Mouse (Mus musculus) neural tube, embryonic 12.5 days (tissue): ENCODE measurements around the gene Wdr54. TPM values are rescaled to one million over a fixed set of nuclear protein-coding genes. Genes with fewer than 3 reads are reported as not detected.

Source experiments
- ATAC-seq: fragments of 200-750 bp; cut with Nextera tagmentation; 2 replicates; pipeline ENCODE4 v1.8.0; 2017; ENCODE audit warnings: low read depth, mild to moderate bottlenecking, moderate TSS enrichment, moderate library complexity; ENCODE audit not compliant: low FRiP score
- H3K27ac ChIP-seq: fragments of 300-500 bp; sonication (generic); 2 replicates; pipeline ENCODE4 v1.5.1; 2016
- H3K27me3 ChIP-seq: fragments of 300-500 bp; sonication (generic); replicated peaks from 2 replicates; pipeline ENCODE4 v1.6.1; 2016; ENCODE audit warnings: mild to moderate bottlenecking
- H3K36me3 ChIP-seq: fragments of 300-500 bp; sonication (generic); 2 replicates; pipeline ENCODE4 v1.6.1; 2016; ENCODE audit warnings: mild to moderate bottlenecking
- H3K4me1 ChIP-seq: fragments of 300-500 bp; sonication (generic); 2 replicates; pipeline ENCODE4 v1.6.1; 2016
- H3K4me2 ChIP-seq: fragments of 300-500 bp; sonication (generic); replicated peaks from 2 replicates; pipeline ENCODE4 v1.6.1; 2016; ENCODE audit warnings: mild to moderate bottlenecking
- H3K4me3 ChIP-seq: fragments of 300-500 bp; sonication (generic); 2 replicates; pipeline ENCODE4 v1.5.1; 2016
- H3K9ac ChIP-seq: fragments of 300-500 bp; sonication (generic); 2 replicates; pipeline ENCODE4 v1.6.1; 2016; ENCODE audit warnings: mild to moderate bottlenecking
- H3K9me3 ChIP-seq: fragments of 300-500 bp; sonication (generic); 2 replicates; pipeline ENCODE4 v1.6.1; 2016; ENCODE audit warnings: mild to moderate bottlenecking
- WGBS: fragments of 180-500 bp; shearing (Covaris S2); methylation state at CpG from one replicate; pipeline ENCODE4 v1.1.7; 2016; 5-methylcytosine and 5-hydroxymethylcytosine counted together
- polyA plus RNA-seq: library from polyadenylated mRNA; unstranded; fragments of >200 nt; fragmentation: Nextera tagmentation; extraction: Ambion mirVana; gene quantifications from 2 replicates; pipeline ENCODE4 v1.2.1, GENCODE M21; 2016

The Wdr54 gene
- polyA plus RNA-seq, 1 experiment from 2014 or later, result 11.5 TPM

DNA sequence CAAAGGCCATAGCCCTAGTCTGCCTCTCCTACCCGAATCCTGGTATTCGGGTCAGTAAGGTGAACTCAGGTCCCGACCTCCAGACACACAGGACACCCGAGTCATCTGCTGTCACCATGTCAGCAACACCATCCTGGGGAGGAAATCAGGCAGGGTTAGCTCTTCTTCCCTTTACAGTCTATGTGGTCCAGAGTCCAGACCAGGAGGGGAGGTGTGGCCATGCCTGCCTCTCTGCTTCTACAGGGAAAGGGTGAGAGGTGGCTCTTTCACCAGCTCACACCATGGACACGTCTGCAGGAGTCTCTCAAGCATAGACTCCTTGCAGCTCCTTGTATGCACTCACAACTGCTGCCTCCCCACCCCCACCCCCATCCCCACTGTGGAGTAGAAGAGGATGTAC, 2.7 kb downstream of the Wdr54 start:
- WGBS, result 74% methylated on average over 5 of the region's 5 CpGs
- no peak overlapping the region for H3K4me2 ChIP-seq
- no peaks in the 10 kb centered on the region for H3K9me3 ChIP-seq
- peaks cover 46% of the 10 kb centered on the region for H3K36me3 ChIP-seq
- H3K9ac ChIP-seq, result no peak overlapping the region
- H3K4me3 ChIP-seq, result no peak overlapping the region
- H3K4me1 ChIP-seq, result peaks cover 23% of the 10 kb centered on the region
- no peaks in the 10 kb centered on the region for H3K27me3 ChIP-seq
- no peak for ATAC-seq
- H3K27ac ChIP-seq, result no peak overlapping the region

GRCm38 (mm10) chr6:83153038-83153437, 3.2 kb downstream of the Wdr54 start:
- 91% methylated on average over 12 of the region's 12 CpGs for WGBS
- peaks cover 23% of the 10 kb centered on the region for H3K4me1 ChIP-seq
- no peak for ATAC-seq
- no peaks in the 10 kb centered on the region for H3K27me3 ChIP-seq
- no peak overlapping the region for H3K4me3 ChIP-seq
- no peak overlapping the region for H3K9ac ChIP-seq
- H3K9me3 ChIP-seq, result no peaks in the 10 kb centered on the region
- H3K36me3 ChIP-seq, result peaks cover 49% of the 10 kb centered on the region
- no peak overlapping the region for H3K4me2 ChIP-seq
- H3K27ac ChIP-seq, result no peak overlapping the region

GRCm38 (mm10) chr6:83151721-83152120, 4.5 kb downstream of the Wdr54 start:
- Histone ChIP-seq H3K27ac (no peak overlapping the region), H3K4me3 (no peak overlapping the region), H3K27me3 (no peaks in the 10 kb centered on the region), H3K9ac (no peak overlapping the region), H3K36me3 (peaks cover 62% of the 10 kb centered on the region), H3K4me2 (peak overlapping the region; percentile 16; the same call in 1 of the 2 replicates), H3K9me3 (no peaks in the 10 kb centered on the region), H3K4me1 (peaks cover 23% of the 10 kb centered on the region)
- 34% methylated on average over 8 of the region's 8 CpGs for WGBS
- no peak for ATAC-seq

GRCm38 (mm10) chr6:83147280-83147679, 8.9 kb downstream of the Wdr54 start:
- no peak overlapping the region for H3K4me2 ChIP-seq
- H3K4me3 ChIP-seq, result no peak overlapping the region
- peaks cover 53% of the 10 kb centered on the region for H3K36me3 ChIP-seq
- no peak overlapping the region for H3K9ac ChIP-seq
- no peaks in the 10 kb centered on the region for H3K9me3 ChIP-seq
- no peaks in the 10 kb centered on the region for H3K27me3 ChIP-seq
- H3K27ac ChIP-seq, result no peak overlapping the region
- 55% methylated on average over 7 of the region's 7 CpGs for WGBS
- peaks cover 16% of the 10 kb centered on the region for H3K4me1 ChIP-seq
- no peak for ATAC-seq

DNA sequence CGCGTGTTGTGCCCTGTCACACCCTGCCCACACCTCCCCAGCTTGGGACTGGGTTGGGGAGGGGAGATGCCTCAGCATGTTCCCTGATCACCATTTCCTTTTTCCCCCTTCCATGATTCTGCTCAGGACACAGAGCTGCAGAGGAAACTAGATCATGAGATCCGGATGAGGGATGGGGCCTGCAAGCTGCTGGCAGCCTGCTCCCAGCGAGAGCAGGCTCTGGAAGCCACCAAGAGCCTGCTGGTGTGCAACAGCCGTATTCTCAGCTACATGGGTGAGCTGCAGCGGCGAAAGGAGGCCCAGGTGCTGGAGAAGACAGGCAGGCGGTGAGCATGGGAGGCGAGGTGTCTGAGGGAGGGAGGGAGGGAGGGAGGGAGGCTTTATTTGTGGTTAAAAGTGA, 10.4 kb downstream of the Wdr54 start:
- Histone ChIP-seq H3K9me3 (no peaks in the 10 kb centered on the region), H3K27me3 (no peaks in the 10 kb centered on the region), H3K9ac (no peak overlapping the region), H3K4me1 (peaks cover 21% of the 10 kb centered on the region), H3K4me3 (no peak overlapping the region), H3K4me2 (no peak overlapping the region), H3K36me3 (peaks cover 39% of the 10 kb centered on the region), H3K27ac (no peak overlapping the region)
- no peak for ATAC-seq
- 83% methylated on average over 9 of the region's 9 CpGs for WGBS

DNA sequence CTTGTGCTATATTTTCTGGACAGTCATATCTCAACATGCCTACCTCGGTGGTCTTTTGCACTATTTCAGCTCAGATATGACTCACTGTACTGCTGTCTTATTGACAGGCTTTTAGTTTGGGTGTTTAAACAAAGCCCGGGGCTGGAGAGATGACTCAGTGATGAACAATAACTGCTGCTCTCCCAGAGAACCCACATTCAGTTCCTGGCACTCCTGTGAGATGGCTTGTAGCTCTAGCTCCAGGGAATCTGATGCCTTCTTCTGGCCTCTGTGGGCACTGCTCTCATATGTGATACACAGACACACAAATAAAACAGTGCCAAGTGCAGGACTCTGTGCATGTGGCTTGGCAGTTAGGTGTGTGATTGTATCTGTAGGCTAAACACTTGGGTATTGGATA, 11.0 kb downstream of the Wdr54 start:
- Histone ChIP-seq H3K27me3 (no peaks in the 10 kb centered on the region), H3K27ac (no peak overlapping the region), H3K36me3 (peaks cover 33% of the 10 kb centered on the region), H3K4me2 (no peak overlapping the region), H3K9me3 (no peaks in the 10 kb centered on the region), H3K4me1 (peaks cover 21% of the 10 kb centered on the region), H3K4me3 (no peak overlapping the region), H3K9ac (no peak overlapping the region)
- no peak for ATAC-seq
- WGBS, result 85% methylated on average over 2 of the region's 2 CpGs

- no peak overlapping the region for H3K27ac ChIP-seq
- 52% methylated on average over 11 of the region's 11 CpGs for WGBS
- H3K9ac ChIP-seq, result no peak overlapping the region
- H3K27me3 ChIP-seq, result no peaks in the 10 kb centered on the region
- H3K4me3 ChIP-seq, result no peak overlapping the region
- H3K4me2 ChIP-seq, result peak overlapping the region; percentile 73
- ATAC-seq, result peak; percentile 15; the same call in 1 of the 2 replicates
- peaks cover 12% of the 10 kb centered on the region for H3K36me3 ChIP-seq
- peaks cover 32% of the 10 kb centered on the region for H3K4me1 ChIP-seq
- no peaks in the 10 kb centered on the region for H3K9me3 ChIP-seq
Measured at GRCm38 (mm10) chr6:83142886-83143285, 13.3 kb downstream of the Wdr54 start.

- no peaks in the 10 kb centered on the region for H3K27me3 ChIP-seq
- H3K4me1 ChIP-seq, result peaks cover 37% of the 10 kb centered on the region
- H3K9ac ChIP-seq, result peak overlapping the region; percentile 55
- ATAC-seq, result no peak
- WGBS, result 3% methylated on average over 41 of the region's 41 CpGs
- peak overlapping the region; percentile 29 for H3K4me3 ChIP-seq
- peak overlapping the region; percentile 73 for H3K4me2 ChIP-seq
- no peak overlapping the region for H3K27ac ChIP-seq
- H3K36me3 ChIP-seq, result peaks cover 6% of the 10 kb centered on the region
- no peaks in the 10 kb centered on the region for H3K9me3 ChIP-seq
Measured at GRCm38 (mm10) chr6:83142211-83142731, 13.9 kb downstream of the Wdr54 start.

DNA sequence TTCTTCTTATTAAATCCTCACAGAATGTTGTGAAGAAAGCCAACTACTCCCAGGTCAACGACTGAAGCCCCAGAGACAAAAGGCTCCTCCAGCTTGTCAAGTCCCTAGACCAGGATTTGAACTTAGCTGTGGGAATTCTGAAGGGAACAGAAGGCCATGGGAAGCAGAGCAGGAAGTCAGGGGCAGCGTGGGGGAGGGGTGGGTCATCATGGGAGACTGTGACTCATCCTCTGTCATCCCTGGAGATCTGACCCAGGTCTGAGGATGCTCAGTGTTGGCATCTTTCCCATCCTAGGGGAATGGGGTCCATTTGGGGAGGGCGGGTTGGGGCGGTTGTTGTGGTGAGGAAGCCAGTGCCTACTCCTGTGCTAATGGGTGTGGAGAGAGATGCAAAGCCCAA, 14.6 kb downstream of the Wdr54 start:
- no peaks in the 10 kb centered on the region for H3K27me3 ChIP-seq
- H3K4me3 ChIP-seq, result no peak overlapping the region
- no peaks in the 10 kb centered on the region for H3K9me3 ChIP-seq
- no peaks in the 10 kb centered on the region; the same call in 1 of the 2 replicates for H3K36me3 ChIP-seq
- 37% methylated on average over 4 of the region's 4 CpGs for WGBS
- peaks cover 44% of the 10 kb centered on the region for H3K4me1 ChIP-seq
- peak overlapping the region; percentile 55; the same call in 1 of the 2 replicates for H3K9ac ChIP-seq
- H3K27ac ChIP-seq, result no peak overlapping the region
- no peak for ATAC-seq
- peak overlapping the region; percentile 73 for H3K4me2 ChIP-seq

- no peak overlapping the region for H3K9ac ChIP-seq
- 94% methylated on average over 8 of the region's 8 CpGs for WGBS
- ATAC-seq, result no peak
Measured at GRCm38 (mm10) chr6:83140044-83140443, 16.2 kb downstream of the Wdr54 start.

DNA sequence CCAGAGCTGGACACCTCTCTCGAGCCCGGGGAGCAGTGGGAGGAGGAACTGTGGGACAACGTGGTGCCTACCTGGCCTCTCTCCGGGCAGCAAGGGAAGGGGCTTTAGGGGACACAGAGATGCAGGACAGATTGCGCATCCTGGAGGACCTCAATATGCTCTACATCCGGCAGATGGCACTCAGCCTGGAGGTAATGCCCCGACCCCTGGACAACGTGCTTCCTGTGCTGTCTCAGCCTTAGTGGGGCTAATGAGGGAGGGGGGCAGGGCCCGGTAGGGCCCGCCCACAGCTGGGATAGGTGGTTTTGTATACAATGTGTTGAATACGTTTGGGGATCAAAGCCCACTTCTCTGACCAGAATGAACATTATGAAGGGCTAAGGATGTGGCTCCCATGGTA, 18.1 kb downstream of the Wdr54 start:
- Histone ChIP-seq H3K4me2 (peak overlapping the region; percentile 69), H3K4me1 (peaks cover 57% of the 10 kb centered on the region), H3K27ac (peak overlapping the region; percentile 92), H3K27me3 (peaks cover 10% of the 10 kb centered on the region; the same call in 1 of the 2 replicates), H3K4me3 (peak overlapping the region; percentile 45), H3K9me3 (no peaks in the 10 kb centered on the region), H3K36me3 (no peaks in the 10 kb centered on the region), H3K9ac (peak overlapping the region; percentile 83)
- peak; percentile 25 for ATAC-seq
- under 1% methylated on average over 11 of the region's 11 CpGs for WGBS

More at GRCm38 (mm10) chr6:83140044-83140443, 16.2 kb downstream of the Wdr54 start:
- no peaks in the 10 kb centered on the region for H3K9me3 ChIP-seq
- H3K4me1 ChIP-seq, result peaks cover 58% of the 10 kb centered on the region
- peaks cover 10% of the 10 kb centered on the region; the same call in 1 of the 2 replicates for H3K27me3 ChIP-seq
- no peaks in the 10 kb centered on the region for H3K36me3 ChIP-seq
- H3K4me2 ChIP-seq, result no peak overlapping the region
- no peak overlapping the region for H3K4me3 ChIP-seq
- H3K27ac ChIP-seq, result no peak overlapping the region

DNA sequence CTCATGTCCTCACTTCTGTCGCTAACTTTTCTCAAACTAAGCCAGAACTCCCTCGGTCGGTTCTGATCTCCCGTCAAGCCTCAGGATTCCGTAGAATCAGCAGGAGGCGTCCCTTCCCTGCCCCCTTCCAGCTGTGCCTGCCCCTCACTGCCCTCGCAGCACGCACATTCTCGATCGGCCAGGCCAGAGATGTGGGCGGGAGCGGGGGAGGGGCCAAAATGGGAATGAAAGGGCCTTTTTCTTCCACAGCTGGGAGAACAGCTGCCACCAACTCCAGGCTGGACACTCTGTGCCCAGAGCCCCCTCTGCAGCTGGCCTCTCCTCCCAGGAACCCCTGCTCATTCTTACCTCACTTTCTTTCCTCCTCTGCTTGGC, 18.6 kb downstream of the Wdr54 start:
- peaks cover 10% of the 10 kb centered on the region; the same call in 1 of the 2 replicates for H3K27me3 ChIP-seq
- H3K36me3 ChIP-seq, result no peaks in the 10 kb centered on the region
- H3K9me3 ChIP-seq, result no peaks in the 10 kb centered on the region
- peaks cover 52% of the 10 kb centered on the region for H3K4me1 ChIP-seq
- ATAC-seq, result peak; percentile 67
- under 1% methylated on average over 12 of the region's 12 CpGs for WGBS
- peak overlapping the region; percentile 83 for H3K9ac ChIP-seq
- peak overlapping the region; percentile 92 for H3K27ac ChIP-seq
- peak overlapping the region; percentile 45 for H3K4me3 ChIP-seq
- peak overlapping the region; percentile 69 for H3K4me2 ChIP-seq
